Mouse (Mus musculus): Measurements from ENCODE around the gene Srp14.

GRCm38 (mm10) chr2:118507126-118507525, 27.6 kb upstream of the Srp14 start:
- TF ChIP-seq CTCF (IDR thresholded peaks at IDR 0.05; ENCODE audit: low read depth) (no peak), EP300 (IDR thresholded peaks at IDR 0.05; ENCODE audit: low read depth) (no peak)
